Mouse (Mus musculus) A20 (cell line): ENCODE data around the gene Dennd1a.

Source experiments
- DNase-seq: peaks from one replicate; pipeline ENCODE4 v3.0.0-alpha.2; 2011; ENCODE audit warnings: low read depth, low spot score

Dennd1a gene

GRCm38 (mm10) chr2:37818761-37819525, 468.2 kb downstream of the Dennd1a start:
- DNase-seq = no peak

GRCm38 (mm10) chr2:37815676-37816075, 471.5 kb downstream of the Dennd1a start:
- peak; percentile 71 for DNase-seq

GRCm38 (mm10) chr2:37814820-37815361, 472.3 kb downstream of the Dennd1a start:
- no peak for DNase-seq

GRCm38 (mm10) chr2:37812401-37812800, 474.8 kb downstream of the Dennd1a start:
- no peak for DNase-seq

GRCm38 (mm10) chr2:37811682-37812081, 475.5 kb downstream of the Dennd1a start:
- DNase-seq = no peak

GRCm38 (mm10) chr2:37802610-37803212, 484.5 kb downstream of the Dennd1a start:
- DNase-seq = peak; percentile 74

- no peak for DNase-seq
Measured at GRCm38 (mm10) chr2:37801687-37802086, 485.5 kb downstream of the Dennd1a start.

GRCm38 (mm10) chr2:37799137-37799536, 488.1 kb downstream of the Dennd1a start:
- no peak for DNase-seq

GRCm38 (mm10) chr2:37797046-37797445, 490.1 kb downstream of the Dennd1a start:
- no peak for DNase-seq

GRCm38 (mm10) chr2:37796021-37796420, 491.2 kb downstream of the Dennd1a start:
- DNase-seq = no peak

GRCm38 (mm10) chr2:37791340-37791739, 495.9 kb downstream of the Dennd1a start:
- no peak for DNase-seq

- no peak for DNase-seq
Measured at GRCm38 (mm10) chr2:37790738-37791137, 496.5 kb downstream of the Dennd1a start.

GRCm38 (mm10) chr2:37789995-37790394, 497.2 kb downstream of the Dennd1a start:
- DNase-seq = no peak

GRCm38 (mm10) chr2:37789029-37789428, 498.2 kb downstream of the Dennd1a start:
- DNase-seq = no peak

GRCm38 (mm10) chr2:37788176-37788962, 498.8 kb downstream of the Dennd1a start:
- DNase-seq = no peak

- DNase-seq = peak; percentile 15
Measured at GRCm38 (mm10) chr2:37786461-37786860, 500.7 kb downstream of the Dennd1a start.

- no peak for DNase-seq
Measured at GRCm38 (mm10) chr2:37784473-37784872, 502.7 kb downstream of the Dennd1a start.

- DNase-seq = no peak
Measured at GRCm38 (mm10) chr2:37782002-37782401, 505.2 kb downstream of the Dennd1a start.

- no peak for DNase-seq
Measured at GRCm38 (mm10) chr2:37781421-37781820, 505.8 kb downstream of the Dennd1a start.

- peak; percentile 50 for DNase-seq
Measured at GRCm38 (mm10) chr2:37780270-37780929, 506.8 kb downstream of the Dennd1a start.

GRCm38 (mm10) chr2:37777958-37778720, 509.1 kb downstream of the Dennd1a start:
- no peak for DNase-seq
